Mouse (Mus musculus): ENCODE measurements at regions not wholly inside any gene's neighbourhood (a gene's known extent, or its start where the extent isn't known, plus 50 kb on each side); places are given as distances from the start of the nearest gene placed in this dataset.

DNA sequence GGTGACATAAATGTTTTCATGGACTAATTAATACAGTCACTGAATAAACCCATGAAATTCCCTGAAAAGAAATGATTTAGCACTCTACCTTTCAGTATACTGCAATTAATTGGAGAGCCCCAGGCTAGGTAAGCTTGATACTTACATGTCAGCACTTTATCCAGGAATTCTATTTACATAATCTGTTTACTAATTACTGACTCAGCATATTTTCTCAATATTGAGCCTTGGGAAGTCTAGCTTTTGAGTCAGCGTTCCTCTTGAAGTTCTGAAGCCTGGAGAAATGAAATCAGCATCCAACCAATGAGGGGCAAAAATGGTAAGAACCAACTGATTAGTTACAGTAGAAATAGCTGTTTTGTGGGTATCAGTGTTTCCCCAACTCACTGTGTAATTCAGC is 448.8 kb downstream of the Cps1 start:
- Histone ChIP-seq H3K4me1 (ENCODE audit: control insufficient read depth, insufficient read depth, low read length) (no peaks in the 10 kb centered on the region), H3K27ac (ENCODE audit: insufficient read depth, low read depth, low read length) (no peak overlapping the region), H3K4me3 (ENCODE audit: insufficient read depth, low read length) (no peak overlapping the region)
- TF ChIP-seq CTCF (IDR thresholded peaks at IDR 0.05; ENCODE audit: low read depth, low read length) (no peak), POLR2A (IDR thresholded peaks at IDR 0.05; ENCODE audit: borderline replicate concordance, low read depth, low read length) (no peak)

GRCm38 (mm10) chr1:67579732-67580131 is 456.9 kb downstream of the Cps1 start:
- no peak overlapping the region for H3K27ac ChIP-seq (ENCODE audit: insufficient read depth, low read depth, low read length)
- no peak overlapping the region for H3K4me3 ChIP-seq (ENCODE audit: insufficient read depth, low read length)
- H3K4me1 ChIP-seq (ENCODE audit: control insufficient read depth, insufficient read depth, low read length) = no peaks in the 10 kb centered on the region
- no peak for TF ChIP-seq POLR2A (IDR thresholded peaks at IDR 0.05; ENCODE audit: borderline replicate concordance, low read depth, low read length)
- TF ChIP-seq CTCF (IDR thresholded peaks at IDR 0.05; ENCODE audit: low read depth, low read length) = no peak

Data from bone marrow macrophage, adult 2 months (primary cell).